In genomic region chr11:120354304-120355276, GRCm38 (mm10) we compare ENCODE assay signal across 8 mouse cellular contexts. TPM values are rescaled to one million over a fixed set of nuclear protein-coding genes. Genes with fewer than 3 reads are reported as not detected.
DNase-seq lines count a peak whose midpoint lies in the region; ATAC-seq and TF ChIP-seq lines count a peak whose summit lies in the region.

No protein-coding gene starts in this region.

- intact Hi-C loops in left cerebral cortex, postnatal 4 days (cut with DNase I) = no loop called here
- intact Hi-C loops in left cerebral cortex, adult 2 months (cut with DNase I) = loop anchor here (2.0 kb wide), 1 partner anchor 16 kb away; no protein-coding TSS in a partner anchor

- no peak for TF ChIP-seq CTCF in left cerebral cortex, adult 2 months (IDR thresholded peaks at IDR 0.05)

- H3K4me3 ChIP-seq in left cerebral cortex, adult 2 months = no peak overlapping the region
- H3K4me3 ChIP-seq in liver, embryonic 16.5 days (ENCODE audit: low read depth, low read length) = peak overlapping the region; percentile 50

- H3K27ac ChIP-seq in left cerebral cortex, adult 2 months = no peak overlapping the region
- H3K27ac ChIP-seq in liver, embryonic 16.5 days (ENCODE audit: low read length) = peak overlapping the region; percentile 95

- H3K4me2 ChIP-seq in liver, embryonic 16.5 days (ENCODE audit: low read depth, low read length) = peak overlapping the region; percentile 80

- no peaks in the 10 kb centered on the region for H3K36me3 ChIP-seq in liver, embryonic 16.5 days (ENCODE audit: control insufficient read depth, insufficient read depth)

- ATAC-seq in liver, embryonic 16.5 days (ENCODE audit: low read depth) = no peak

- peak; percentile 56 to 73 for DNase-seq in adrenal gland, adult (ENCODE audit: inconsistent age in 2 of 2, low spot score in 1 of 2)
- DNase-seq in adrenal gland, postnatal 4 days (ENCODE audit: low spot score in 2 of 2) = no peak
- DNase-seq in left cerebral cortex, postnatal 4 days = peak; percentile 0
- DNase-seq in left cerebral cortex, adult 2 months (ENCODE audit: extremely low spot score in 1 of 2, low spot score in 2 of 2) = no peak
- peak; percentile 64 for DNase-seq in c-Kit-negative CD71-positive TER-119-positive erythroid progenitor cells, embryonic 14.5 days (ENCODE audit: low read depth, low spot score)
- no peak for DNase-seq in natural killer cell, adult 2 months (ENCODE audit: low spot score in 2 of 2)
- DNase-seq in spleen, postnatal 4 days (ENCODE audit: low spot score in 2 of 2) = no peak

- 71% methylated on average over 17 of the region's 17 CpGs for WGBS in liver, embryonic 16.5 days (ENCODE audit: insufficient replicate concordance)

- H3K4me1 ChIP-seq in liver, embryonic 16.5 days (ENCODE audit: control insufficient read depth, low read depth, low read length) = peaks cover 71% of the 10 kb centered on the region

- no peaks in the 10 kb centered on the region for H3K9me3 ChIP-seq in liver, embryonic 16.5 days (replicated peaks; ENCODE audit: control insufficient read depth, low read length)

- peak overlapping the region; percentile 75 for H3K9ac ChIP-seq in liver, embryonic 16.5 days (ENCODE audit: low read depth, low read length)

- peaks cover 12% of the 10 kb centered on the region for H3K27me3 ChIP-seq in liver, embryonic 16.5 days (ENCODE audit: control insufficient read depth, insufficient read depth, low read depth, low read length)

RNA-seq across cellular contexts. Expression of gene Actg1, which starts 6.2 kb away (rescaled TPM):
- 1,000 to 10,000 TPM in 1 of 2 experiments, 100 to 1,000 TPM in 1; 949 to 1,134 TPM for total RNA-seq in adrenal gland, postnatal 4 days (2021)
- total RNA-seq in left cerebral cortex, postnatal 4 days (2021) = 1,000 to 10,000 TPM; 3,514 to 3,537 TPM
- total RNA-seq in left cerebral cortex, adult 2 months (2021) = 1,000 to 10,000 TPM; 1,100 to 1,129 TPM
- 531 and 545 TPM in 2 replicates for polyA plus RNA-seq in liver, embryonic 16.5 days (2015; fragmentation: Nextera tagmentation; extraction: Ambion mirVana)

RNA-seq across cellular contexts. Expression of gene Fscn2, which starts 6.7 kb away (rescaled TPM):
- total RNA-seq in adrenal gland, postnatal 4 days (2021) = under 1 TPM; 0.39 to 0.51 TPM
- total RNA-seq in left cerebral cortex, postnatal 4 days (2021) = under 1 TPM; 0.42 to 0.44 TPM
- under 1 TPM in 1 of 2 experiments, not detected in 1; 0.25 TPM for total RNA-seq in left cerebral cortex, adult 2 months (2021)
- polyA plus RNA-seq in liver, embryonic 16.5 days (2015; fragmentation: Nextera tagmentation; extraction: Ambion mirVana) = not detected in 2 replicates

RNA-seq across cellular contexts. Expression of gene Faap100, which starts 24.0 kb away (rescaled TPM):
- 10 to 100 TPM; 34.5 to 35.6 TPM for total RNA-seq in adrenal gland, postnatal 4 days (2021)
- 100 to 1,000 TPM in 1 of 2 experiments, 10 to 100 TPM in 1; 94.5 to 100 TPM for total RNA-seq in left cerebral cortex, postnatal 4 days (2021)
- 10 to 100 TPM; 16.1 to 17.6 TPM for total RNA-seq in left cerebral cortex, adult 2 months (2021)
- 6.0 and 6.5 TPM in 2 replicates for polyA plus RNA-seq in liver, embryonic 16.5 days (2015; fragmentation: Nextera tagmentation; extraction: Ambion mirVana)

Comparison
In these comparisons a context has a peak if more than half of its experiments do, and no peak if none do; other contexts are left out.
1. DNase-seq: peak in adrenal gland, adult (2 of 2), left cerebral cortex, postnatal 4 days (single experiment) and c-Kit-negative CD71-positive TER-119-positive erythroid progenitor cells, embryonic 14.5 days (single experiment); none in adrenal gland, postnatal 4 days (0 of 2), left cerebral cortex, adult 2 months (0 of 2), natural killer cell, adult 2 months (0 of 2) and spleen, postnatal 4 days (0 of 2).